ENCODE assay signal across 20 mouse cellular contexts in the genomic region with DNA sequence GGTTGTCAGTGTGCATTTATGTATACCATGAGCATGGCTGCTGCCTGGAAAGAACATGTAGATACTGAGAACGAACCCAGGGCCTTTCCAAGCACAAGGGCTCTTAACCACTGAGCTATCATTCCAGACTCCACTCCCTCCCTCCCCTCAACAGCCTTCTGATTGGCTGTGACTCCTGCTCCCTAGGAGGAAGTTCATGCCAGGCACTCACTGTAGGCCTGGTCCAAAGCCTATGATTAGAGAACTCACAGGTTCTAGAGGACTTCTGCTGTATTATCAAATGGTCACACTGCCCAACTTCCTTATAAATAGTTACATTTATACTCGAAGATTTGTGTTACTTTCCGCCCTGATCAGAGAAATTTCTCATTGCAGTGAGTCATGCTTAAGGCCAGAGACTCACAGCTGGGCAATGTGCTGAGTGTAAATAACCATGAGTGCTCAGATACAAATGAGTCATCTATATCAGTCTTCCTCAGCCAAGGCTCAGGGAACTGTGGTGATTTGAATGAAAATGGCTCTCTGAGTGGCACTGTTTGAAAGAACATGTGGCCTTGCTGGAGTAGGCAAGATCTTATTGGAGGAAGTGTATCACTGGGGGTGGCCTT. TPM values are rescaled to one million over a fixed set of nuclear protein-coding genes. Genes with fewer than 3 reads are reported as not detected.
DNase-seq lines count a peak whose midpoint lies in the region; ATAC-seq and TF ChIP-seq lines count a peak whose summit lies in the region.
"Had no signal": no experiment of that assay in that cellular context is flagged by ENCODE, and none has a peak within 500 bp of the region (broad histone marks: within the 10 kb centered on the region; RNA-seq: fewer than 3 reads in every experiment).

No protein-coding gene starts in this region.

- WGBS in liver, postnatal 0 days (ENCODE audit: insufficient replicate concordance): 55% methylated on average over 3 of the region's 3 CpGs
- 57% methylated on average over 3 of the region's 3 CpGs for WGBS in olfactory bulb, adult 2 months
- WGBS in heart, embryonic 11.5 days (ENCODE audit: insufficient replicate concordance): 72% methylated on average over 3 of the region's 3 CpGs

- H3K4me1 ChIP-seq in liver, postnatal 0 days (ENCODE audit: insufficient read depth): no peaks in the 10 kb centered on the region
- H3K4me1 ChIP-seq in olfactory bulb, adult 2 months (ENCODE audit: control insufficient read depth, insufficient read depth, low read length): 0 out of 2 replicates have a peak, but pooled peaks cover 2% of the 10 kb centered on the region
- no peaks in the 10 kb centered on the region for H3K4me1 ChIP-seq in heart, embryonic 11.5 days (ENCODE audit: control insufficient read depth, insufficient read depth, low read length)
- H3K4me1 ChIP-seq: heart, embryonic 10.5 days; limb, embryonic 15.5 days; midbrain, embryonic 10.5 days had no signal

- no peak overlapping the region for H3K9ac ChIP-seq in liver, postnatal 0 days (replicated peaks)
- no peak overlapping the region for H3K9ac ChIP-seq in heart, embryonic 11.5 days (ENCODE audit: low read depth, low read length)
- H3K9ac ChIP-seq: forebrain, embryonic 13.5 days; hindbrain, embryonic 13.5 days; limb, embryonic 15.5 days had no signal

- no peak for TF ChIP-seq POLR2A in olfactory bulb, adult 2 months (IDR thresholded peaks at IDR 0.05; ENCODE audit: insufficient read depth, low read depth, low read length)

- no peaks in the 10 kb centered on the region for H3K27me3 ChIP-seq in liver, postnatal 0 days (ENCODE audit: insufficient read depth, low read length)
- no peaks in the 10 kb centered on the region for H3K27me3 ChIP-seq in heart, embryonic 11.5 days (ENCODE audit: control insufficient read depth, insufficient read depth, low read length)
- H3K27me3 ChIP-seq: forebrain, embryonic 13.5 days; hindbrain, embryonic 13.5 days; limb, embryonic 15.5 days had no signal

- no peaks in the 10 kb centered on the region for H3K36me3 ChIP-seq in liver, postnatal 0 days (replicated peaks; ENCODE audit: insufficient read depth, low read length)
- H3K36me3 ChIP-seq in heart, embryonic 11.5 days (ENCODE audit: control insufficient read depth, insufficient read depth, low read length): no peaks in the 10 kb centered on the region
- H3K36me3 ChIP-seq: heart, embryonic 10.5 days; hindbrain, embryonic 13.5 days; limb, embryonic 15.5 days; midbrain, embryonic 10.5 days had no signal

- H3K9me3 ChIP-seq in liver, postnatal 0 days (ENCODE audit: low read length): no peaks in the 10 kb centered on the region
- no peaks in the 10 kb centered on the region for H3K9me3 ChIP-seq in heart, embryonic 11.5 days (replicated peaks; ENCODE audit: control insufficient read depth, low read length)
- H3K9me3 ChIP-seq: forebrain, embryonic 13.5 days; heart, embryonic 10.5 days; hindbrain, embryonic 13.5 days; limb, embryonic 15.5 days; midbrain, embryonic 10.5 days had no signal

- TF ChIP-seq EP300 in liver, postnatal 0 days (IDR thresholded peaks at IDR 0.05; ENCODE audit: low read depth): no peak

- intact Hi-C loops in left cerebral cortex, postnatal 36 days (cut with DNase I): loop anchor here (2.0 to 5.0 kb wide), 2 partner anchors 765 to 782 kb away; no protein-coding TSS in a partner anchor

- H3K27ac ChIP-seq in liver, postnatal 0 days (ENCODE audit: low read depth): no peak overlapping the region
- H3K27ac ChIP-seq in olfactory bulb, adult 2 months (ENCODE audit: insufficient read depth, low read depth, low read length): peak overlapping the region; percentile 31; the same call in 1 of the 2 replicates
- H3K27ac ChIP-seq in heart, embryonic 11.5 days (ENCODE audit: low read depth, low read length): no peak overlapping the region
- H3K27ac ChIP-seq: forebrain, embryonic 13.5 days; heart, embryonic 10.5 days; hindbrain, embryonic 13.5 days; limb, embryonic 15.5 days; midbrain, embryonic 10.5 days had no signal

- no peak for TF ChIP-seq CTCF in liver, postnatal 0 days (IDR thresholded peaks at IDR 0.05; ENCODE audit: low read depth)
- no peak for TF ChIP-seq CTCF in olfactory bulb, adult 2 months (IDR thresholded peaks at IDR 0.05; ENCODE audit: insufficient read depth, low read depth, low read length)

- DNase-seq in liver, postnatal 0 days: no peak
- no peak for DNase-seq in liver
- peak; percentile 65 for DNase-seq in MEL-GATA-1-ER (ENCODE audit: extremely low read depth, low read depth)
- DNase-seq in adrenal gland, postnatal 36 days: peak; percentile 12 to 24
- no peak for DNase-seq in gastrocnemius, adult 8-10 months (ENCODE audit: low spot score in 2 of 2)
- no peak for DNase-seq in left cerebral cortex, postnatal 36 days (ENCODE audit: low spot score in 2 of 2)
- DNase-seq: gastrocnemius, postnatal 10 days; kidney, adult 11 months; kidney, postnatal 4 days; lung, postnatal 10 days; right cerebral cortex, postnatal 14 days; thymus, adult 2 months had no signal

- peak; percentile 40 for ATAC-seq in liver, postnatal 0 days
- ATAC-seq in heart, embryonic 11.5 days (replicated peaks; ENCODE audit: insufficient number of reproducible peaks, low FRiP score, low TSS enrichment): no peak
- ATAC-seq: activated CD4-positive, CD25-positive, alpha-beta regulatory T cell, adult 4 months; forebrain, embryonic 13.5 days had no signal

- H3K4me3 ChIP-seq in liver, postnatal 0 days (ENCODE audit: low read depth, low read length): no peak overlapping the region
- H3K4me3 ChIP-seq in olfactory bulb, adult 2 months (ENCODE audit: insufficient read depth, low read depth, low read length): no peak overlapping the region
- no peak overlapping the region for H3K4me3 ChIP-seq in heart, embryonic 11.5 days (ENCODE audit: low read depth, low read length)
- H3K4me3 ChIP-seq: forebrain, embryonic 13.5 days; heart, embryonic 10.5 days; hindbrain, embryonic 13.5 days; limb, embryonic 15.5 days; midbrain, embryonic 10.5 days had no signal

- H3K4me2 ChIP-seq in liver, postnatal 0 days (ENCODE audit: low read depth, low read length): no peak overlapping the region
- no peak overlapping the region for H3K4me2 ChIP-seq in heart, embryonic 11.5 days
- H3K4me2 ChIP-seq: forebrain, embryonic 13.5 days; hindbrain, embryonic 13.5 days; limb, embryonic 15.5 days had no signal

RNA-seq across cellular contexts. Expression of a gene that starts 49.9 kb away (rescaled TPM):
- 7.7 and 11.3 TPM in 2 replicates for polyA plus RNA-seq in liver, postnatal 0 days (2015; fragmentation: Nextera tagmentation; extraction: Ambion mirVana)
- total RNA-seq in adrenal gland, postnatal 36 days (2021): 1 to 10 TPM; 2.5 to 4.1 TPM
- not detected in 2 replicates for polyA plus RNA-seq in olfactory bulb, adult 2 months (2012; ENCODE audit: insufficient read depth, insufficient read length, low replicate concordance, missing spikeins)
- 1 to 10 TPM in 2 of 4 experiments, under 1 TPM in 2; 0.56 to 2.2 (median 0.96) TPM for total RNA-seq in gastrocnemius, adult 8-10 months (2022)
- polyA plus RNA-seq in heart, embryonic 11.5 days (2014; fragmentation: Nextera tagmentation; extraction: Ambion mirVana): 0.62 and 1.7 TPM in 2 replicates
- total RNA-seq in left cerebral cortex, postnatal 36 days (2021): 1 to 10 TPM; 5.8 to 5.9 TPM

Comparison
In these comparisons a context has a peak if more than half of its experiments do, and no peak if none do; other contexts are left out.
1. DNase-seq: peak in MEL-GATA-1-ER (single experiment) and adrenal gland, postnatal 36 days (2 of 2); none in liver, postnatal 0 days (single experiment), liver (single experiment), gastrocnemius, adult 8-10 months (0 of 2) and left cerebral cortex, postnatal 36 days (0 of 2).